Mouse (Mus musculus) cerebellum, adult 2 months (tissue): ENCODE measurements around the gene 4930519G04Rik. TPM values are rescaled to one million over a fixed set of nuclear protein-coding genes. Genes with fewer than 3 reads are reported as not detected.
"Not testable (repeated sequence)": the region's sequence is repeated elsewhere in the genome, so short reads cannot be mapped to it uniquely, and the experiment has no call there.

Experiments
- DNase-seq, 2 experiments: peaks; one replicate each; pipeline ENCODE4 v3.0.0; 2021
- H3K27ac ChIP-seq: fragments of 200-500 bp; 2 replicates; pipeline ENCODE4 v1.5.1; 2012; ENCODE audit warnings: low read length, control low read depth, inconsistent platforms; ENCODE audit not compliant: insufficient read depth
- H3K27me3 ChIP-seq: fragments of 200-500 bp; 2 replicates; pipeline ENCODE4 v1.6.1; 2012; ENCODE audit warnings: inconsistent platforms, mild to moderate bottlenecking, low read length, moderate library complexity; ENCODE audit not compliant: control insufficient read depth, insufficient read depth
- H3K4me1 ChIP-seq: fragments of 200-500 bp; 2 replicates; pipeline ENCODE4 v1.6.1; 2011; ENCODE audit warnings: low read length; ENCODE audit not compliant: control insufficient read depth, insufficient read depth
- H3K4me3 ChIP-seq: fragments of 200-500 bp; replicated peaks from 2 replicates; pipeline ENCODE3; 2011; ENCODE audit warnings: mild to moderate bottlenecking, low read depth, low read length, control low read depth; ENCODE audit not compliant: insufficient read depth
- CTCF ChIP-seq: fragments of 200-500 bp; IDR thresholded peaks from 2 replicates; pipeline ENCODE4 v1.5.1; 2011; ENCODE audit warnings: low read depth, mild to moderate bottlenecking, control low read depth, low read length, moderate library complexity, borderline replicate concordance; ENCODE audit not compliant: insufficient read depth
- POLR2A ChIP-seq: fragments of 200-500 bp; IDR thresholded peaks from 2 replicates; pipeline ENCODE4 v1.6.1; 2011; ENCODE audit warnings: low read length, control low read depth, borderline replicate concordance; ENCODE audit not compliant: insufficient read depth
- WGBS: fragments of 180-500 bp; shearing (Covaris S2); methylation state at CpG from one replicate; pipeline ENCODE4 v1.1.7; 2018; 5-methylcytosine and 5-hydroxymethylcytosine counted together
- polyA plus RNA-seq: library from polyadenylated mRNA; depleted of rRNA; stranded (reverse); fragments of >200 nt; gene quantifications from 2 replicates; pipeline ENCODE4 v1.2.3, GENCODE M21; 2012

The 4930519G04Rik gene
- polyA plus RNA-seq, 1 experiment, result not detected

DNA sequence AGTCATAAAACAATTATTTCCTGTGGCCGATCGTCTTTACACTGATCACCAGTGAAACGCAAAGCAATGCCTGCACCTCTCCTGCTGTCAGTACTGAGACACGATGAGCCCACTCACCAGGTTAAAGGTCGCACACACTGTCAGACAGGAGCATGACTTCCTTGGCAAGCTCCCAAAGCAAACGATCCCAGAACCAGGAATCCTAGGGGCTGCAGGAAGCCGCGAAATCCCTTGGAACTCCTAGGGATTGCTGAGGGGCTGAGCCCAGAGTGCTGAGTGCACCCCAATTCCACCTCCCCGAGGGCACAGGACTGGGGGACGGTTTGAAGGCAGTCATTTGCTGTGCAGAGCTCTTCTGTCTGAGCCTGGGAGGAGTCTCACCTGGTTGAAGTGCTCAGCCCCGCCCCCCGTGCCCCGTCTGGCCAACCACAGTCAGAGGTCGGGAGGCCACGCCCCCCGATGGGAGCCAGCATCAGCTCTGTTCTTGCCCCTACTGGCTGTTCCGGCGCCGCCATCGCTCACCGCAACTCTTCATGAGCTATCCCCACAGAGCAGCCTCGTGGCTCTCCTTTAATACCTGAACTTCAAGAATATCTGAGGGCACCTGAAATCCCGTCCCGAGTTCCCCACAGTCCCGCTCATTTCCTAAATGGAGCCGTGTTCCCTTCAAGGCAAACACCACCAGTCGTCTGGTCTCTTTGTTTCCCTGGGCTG, 27.3 kb upstream of the 4930519G04Rik start:
- H3K27ac ChIP-seq, result no peak overlapping the region

GRCm38 (mm10) chr5:114827427-114827826, 26.0 kb upstream of the 4930519G04Rik start:
- DNase-seq, result no peak
- Histone ChIP-seq H3K27me3 (no peaks in the 10 kb centered on the region), H3K4me3 (no peak overlapping the region), H3K27ac (no peak overlapping the region), H3K4me1 (no peaks in the 10 kb centered on the region)
- TF ChIP-seq CTCF, result no peak
- TF ChIP-seq POLR2A, result no peak
- 54% methylated on average over 12 of the region's 12 CpGs for WGBS

More for the DNA sequence above, 27.3 kb upstream of the 4930519G04Rik start:
- TF ChIP-seq POLR2A (no peak), CTCF (no peak)
- Histone ChIP-seq H3K27me3 (no peaks in the 10 kb centered on the region), H3K4me1 (no peaks in the 10 kb centered on the region), H3K4me3 (peak overlapping the region; percentile 51)
- 8% methylated on average over 27 of the region's 27 CpGs for WGBS
- peak; percentile 70 to 76 for DNase-seq

DNA sequence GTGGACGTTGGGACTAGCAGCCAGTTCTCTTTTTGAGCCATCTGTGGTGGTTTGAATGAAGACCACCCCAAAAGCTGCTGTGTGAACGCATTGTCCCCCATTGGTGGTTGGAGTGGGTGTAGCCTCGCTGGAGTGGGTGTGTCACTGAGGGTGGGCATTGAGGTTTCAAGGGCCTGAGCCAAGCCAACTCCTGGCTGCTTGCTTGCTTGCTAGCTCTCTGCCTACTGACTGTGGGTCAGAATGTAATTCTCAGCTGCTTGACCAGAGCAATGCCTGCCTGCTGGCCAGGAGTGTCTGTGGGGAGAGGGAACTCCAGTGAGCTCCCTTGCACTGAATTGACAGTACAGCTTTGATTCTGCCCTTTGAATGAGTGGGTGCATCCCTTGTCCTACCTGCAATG, 23.7 kb upstream of the 4930519G04Rik start:
- 39% methylated on average over 3 of the region's 3 CpGs for WGBS
- H3K4me3 ChIP-seq, result no peak overlapping the region
- H3K27ac ChIP-seq, result no peak overlapping the region
- no peaks in the 10 kb centered on the region for H3K4me1 ChIP-seq
- H3K27me3 ChIP-seq, result no peaks in the 10 kb centered on the region
- no peak for DNase-seq
- TF ChIP-seq CTCF, result no peak
- no peak for TF ChIP-seq POLR2A

GRCm38 (mm10) chr5:114836886-114837285, 16.6 kb upstream of the 4930519G04Rik start:
- Histone ChIP-seq H3K4me3 (no peak overlapping the region), H3K27me3 (no peaks in the 10 kb centered on the region), H3K27ac (no peak overlapping the region), H3K4me1 (no peaks in the 10 kb centered on the region)
- TF ChIP-seq POLR2A (no peak), CTCF (no peak)
- no peak for DNase-seq
- 70% methylated on average over 12 of the region's 12 CpGs for WGBS

- H3K4me1 ChIP-seq, H3K4me3 ChIP-seq, H3K27me3 ChIP-seq, H3K27ac ChIP-seq, DNase-seq: not testable (repeated sequence)
- WGBS, result 79% methylated on average over 5 of the region's 5 CpGs
Observed at GRCm38 (mm10) chr5:114840481-114840880, 13.0 kb upstream of the 4930519G04Rik start.

DNA sequence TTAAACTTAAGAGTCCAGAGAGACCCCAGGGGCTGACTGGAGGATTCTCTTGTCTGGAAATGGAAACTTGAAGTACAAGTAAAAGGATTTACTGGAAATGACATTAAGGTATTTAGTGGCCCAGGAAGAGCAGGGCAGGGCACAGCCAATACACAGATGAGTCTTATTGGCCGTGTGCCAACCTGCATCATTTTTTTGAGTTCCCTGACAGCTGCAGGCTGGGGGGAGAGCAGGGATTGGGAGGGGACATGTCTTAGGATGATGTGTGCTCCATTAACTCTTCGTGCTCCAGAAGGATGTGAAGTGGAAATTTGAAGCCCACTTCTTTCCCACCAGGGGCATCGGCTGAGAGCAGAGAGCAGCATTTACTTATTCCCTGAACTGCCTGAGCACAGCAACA, 11.3 kb upstream of the 4930519G04Rik start:
- H3K4me3 ChIP-seq, H3K27ac ChIP-seq, DNase-seq, H3K4me1 ChIP-seq, H3K27me3 ChIP-seq: not testable (repeated sequence)
- WGBS, result 10% methylated on average over 3 of the region's 3 CpGs

DNA sequence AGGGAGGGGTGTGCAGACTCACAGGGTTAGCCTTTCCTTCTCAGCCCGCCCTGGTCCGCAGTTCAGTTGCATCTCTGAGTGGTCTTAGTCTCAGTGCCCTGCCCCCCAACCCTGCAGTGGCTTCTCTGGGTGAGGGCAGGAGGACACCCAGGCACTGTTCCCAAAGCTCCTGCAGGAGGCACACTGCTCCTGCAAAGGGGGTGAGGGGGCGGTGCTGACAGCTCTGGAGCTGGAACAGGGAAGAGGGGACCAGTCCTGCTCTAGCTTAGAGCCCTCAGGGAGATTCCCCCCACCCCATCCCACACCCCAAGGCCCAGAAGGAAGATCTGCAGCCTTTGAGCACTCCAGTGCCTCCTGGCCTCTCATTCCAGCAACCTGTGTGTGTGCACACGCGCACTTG, 10.8 kb upstream of the 4930519G04Rik start:
- no peak for TF ChIP-seq POLR2A
- TF ChIP-seq CTCF, result no peak
- no peaks in the 10 kb centered on the region for H3K27me3 ChIP-seq
- H3K4me3 ChIP-seq, result no peak overlapping the region
- no peaks in the 10 kb centered on the region for H3K4me1 ChIP-seq
- 39% methylated on average over 5 of the region's 5 CpGs for WGBS
- H3K27ac ChIP-seq, result no peak overlapping the region
- DNase-seq, result no peak

GRCm38 (mm10) chr5:114844371-114844770, 9.1 kb upstream of the 4930519G04Rik start:
- not testable (repeated sequence) for H3K4me3 ChIP-seq, H3K4me1 ChIP-seq, H3K27ac ChIP-seq, DNase-seq, H3K27me3 ChIP-seq
- WGBS, result 54% methylated on average over 2 of the region's 2 CpGs

- no peak for DNase-seq
- WGBS, result 80% methylated on average over 20 of the region's 20 CpGs
- no peaks in the 10 kb centered on the region for H3K4me1 ChIP-seq
- no peak overlapping the region for H3K4me3 ChIP-seq
- H3K27ac ChIP-seq, result no peak overlapping the region
- no peaks in the 10 kb centered on the region for H3K27me3 ChIP-seq
- TF ChIP-seq CTCF, result no peak
- no peak for TF ChIP-seq POLR2A
Observed at GRCm38 (mm10) chr5:114851565-114852236, 1.8 kb upstream of the 4930519G04Rik start.
